Mouse (Mus musculus): ENCODE measurements around the gene Adgrd1.

DNA sequence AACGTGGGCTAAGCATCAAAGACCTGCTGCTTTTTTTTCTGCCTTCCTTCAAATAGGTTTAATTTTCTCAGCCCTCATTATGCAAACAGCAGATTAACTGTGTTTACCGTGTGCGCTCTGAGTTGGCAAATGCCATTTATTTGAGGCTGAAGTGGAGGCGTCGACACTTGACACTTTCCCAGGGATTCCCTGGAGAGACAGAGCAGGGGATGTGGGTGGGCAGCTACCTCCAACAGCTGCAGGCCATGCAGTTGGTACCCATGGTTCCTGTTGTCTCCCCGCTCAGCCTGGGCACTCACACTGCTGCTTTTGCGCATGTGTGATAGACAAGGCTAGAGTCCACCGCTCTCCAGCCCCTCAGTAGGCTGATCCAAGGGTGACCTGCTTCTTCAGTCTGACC is 86.0 kb downstream of the Adgrd1 start:
- TF ChIP-seq POLR2A (IDR thresholded peaks at IDR 0.05; ENCODE audit: extremely low read depth, insufficient read depth, low read length) (no peak), CTCF (IDR thresholded peaks at IDR 0.05; ENCODE audit: extremely low read depth, insufficient read depth, low read length) (no peak)
